Comparison of ENCODE assay signal across 22 mouse cellular contexts in genomic region chr11:81013501-81013900, GRCm38 (mm10).
DNase-seq lines count a peak whose midpoint lies in the region; ATAC-seq lines count a peak whose summit lies in the region.
"Had no signal": no experiment of that assay in that cellular context is flagged by ENCODE, and none has a peak within 500 bp of the region (broad histone marks: within the 10 kb centered on the region; RNA-seq: fewer than 3 reads in every experiment).

No protein-coding gene starts in this region.

- H3K9ac ChIP-seq in forebrain, embryonic 13.5 days: no peak overlapping the region
- H3K9ac ChIP-seq in forebrain, embryonic 16.5 days (replicated peaks; ENCODE audit: low read depth, low read length): no peak overlapping the region

- no peaks in the 10 kb centered on the region for H3K27me3 ChIP-seq in forebrain, embryonic 13.5 days
- no peaks in the 10 kb centered on the region for H3K27me3 ChIP-seq in forebrain, embryonic 16.5 days (replicated peaks; ENCODE audit: control insufficient read depth, insufficient read depth, low read length)

- peak overlapping the region; percentile 0; the same call in 1 of the 2 replicates for H3K27ac ChIP-seq in forebrain, embryonic 13.5 days
- no peak overlapping the region for H3K27ac ChIP-seq in forebrain, embryonic 16.5 days (ENCODE audit: low read length)

- H3K4me2 ChIP-seq in forebrain, embryonic 13.5 days: no peak overlapping the region
- no peak overlapping the region for H3K4me2 ChIP-seq in forebrain, embryonic 16.5 days (ENCODE audit: low read length)

- no peak for ATAC-seq in cerebellum, adult (ENCODE audit: insufficient number of reproducible peaks, low FRiP score, low TSS enrichment)
- no peak for ATAC-seq in forebrain, embryonic 13.5 days
- no peak for ATAC-seq in forebrain, embryonic 16.5 days
- ATAC-seq: activated CD4-positive, CD25-positive, alpha-beta regulatory T cell, adult 4 months; CD4-positive, CD25-positive, alpha-beta regulatory T cell, adult 4 months; Patski had no signal

- peaks cover 6% of the 10 kb centered on the region for H3K9me3 ChIP-seq in forebrain, embryonic 13.5 days (replicated peaks)
- H3K9me3 ChIP-seq in forebrain, embryonic 16.5 days (ENCODE audit: control insufficient read depth, low read length): no peaks in the 10 kb centered on the region

- peaks cover 22% of the 10 kb centered on the region for H3K4me1 ChIP-seq in forebrain, embryonic 13.5 days
- 0 out of 2 replicates have a peak, but pooled peaks cover 5% of the 10 kb centered on the region for H3K4me1 ChIP-seq in forebrain, embryonic 16.5 days (replicated peaks; ENCODE audit: control insufficient read depth, insufficient read depth, low read length)

- H3K36me3 ChIP-seq in forebrain, embryonic 13.5 days (ENCODE audit: poor library complexity, severe bottlenecking): no peaks in the 10 kb centered on the region
- H3K36me3 ChIP-seq in forebrain, embryonic 16.5 days (ENCODE audit: control insufficient read depth, insufficient read depth): no peaks in the 10 kb centered on the region
- H3K36me3 ChIP-seq: G1E had no signal

- WGBS in forebrain, embryonic 13.5 days: 72% methylated on average over 6 of the region's 6 CpGs
- WGBS in forebrain, embryonic 16.5 days: 67% methylated on average over 6 of the region's 6 CpGs

- DNase-seq in cerebellum, postnatal 10 days: peak; percentile 73 to 77
- DNase-seq in cerebellum, adult 8-10 months: no peak
- DNase-seq in cerebellum, postnatal 14 days: peak; percentile 67 to 77
- no peak for DNase-seq in cerebellum, adult 9-10 months
- DNase-seq in cerebellum, postnatal 36 days: peak; percentile 11 to 14
- DNase-seq: adrenal gland, adult 2 months; adrenal gland, adult 8-10 months; adrenal gland, postnatal 10 days; adrenal gland, postnatal 14 days; adrenal gland, postnatal 25 days; adrenal gland, postnatal 36 days; B cell, adult 2 months; cerebellum, adult 11 months; cerebellum, adult 11-12 months; cerebellum, adult 18-20 months had no signal

- H3K4me3 ChIP-seq in forebrain, embryonic 13.5 days: no peak overlapping the region
- H3K4me3 ChIP-seq in forebrain, embryonic 16.5 days (replicated peaks; ENCODE audit: low read length): no peak overlapping the region

Comparison
In these comparisons a context has a peak if more than half of its experiments do, and no peak if none do; other contexts are left out.
1. DNase-seq: peak in cerebellum, postnatal 10 days (2 of 2), cerebellum, postnatal 14 days (2 of 2) and cerebellum, postnatal 36 days (2 of 2); none in cerebellum, adult 8-10 months (single experiment) and cerebellum, adult 9-10 months (single experiment).